Mouse (Mus musculus) lung, embryonic 15.5 days (tissue): Measurements from ENCODE around the gene Tuft1. TPM values are rescaled to one million over a fixed set of nuclear protein-coding genes. Genes with fewer than 3 reads are reported as not detected.

Experiments
- polyA plus RNA-seq: library from polyadenylated mRNA; unstranded; fragments of >200 nt; fragmentation: Nextera tagmentation; extraction: Ambion mirVana; gene quantifications from 2 replicates; pipeline ENCODE4 v1.2.1, GENCODE M21; 2015

Tuft1 gene
- polyA plus RNA-seq, 1 experiment from 2014 or later = 10.4 TPM

Other genes with a start within 250 kb of the Tuft1 start
- 11.7 and 11.8 TPM in 2 replicates for gene Tdrkh, start 245.6 kb downstream of the Tuft1 start, polyA plus RNA-seq
- 59.5 and 62.6 TPM in 2 replicates for gene Mrpl9, start 215.6 kb downstream of the Tuft1 start, polyA plus RNA-seq
- 0.42 and 0.49 TPM in 2 replicates for gene Oaz3, start 215.0 kb downstream of the Tuft1 start, polyA plus RNA-seq
- 2.3 and 4.6 TPM in 2 replicates for gene Celf3, start 180.6 kb downstream of the Tuft1 start, polyA plus RNA-seq
- 7.8 and 8.4 TPM in 2 replicates for gene Riiad1, start 178.5 kb downstream of the Tuft1 start, polyA plus RNA-seq
- gene Snx27, start 76.2 kb downstream of the Tuft1 start, polyA plus RNA-seq = 46.5 and 48.5 TPM in 2 replicates
- not detected in 2 replicates for gene Gm10972, start 15.8 kb downstream of the Tuft1 start, polyA plus RNA-seq
- gene Selenbp2, start 34.7 kb upstream of the Tuft1 start, polyA plus RNA-seq = 7.5 and 8.5 TPM in 2 replicates
- gene Cgn, start 127.6 kb upstream of the Tuft1 start, polyA plus RNA-seq = 28.8 and 29.7 TPM in 2 replicates
- gene Pogz, start 178.7 kb upstream of the Tuft1 start, polyA plus RNA-seq = 13.7 and 16.3 TPM in 2 replicates
- 336 and 350 TPM in 2 replicates for gene Psmb4, start 228.1 kb upstream of the Tuft1 start, polyA plus RNA-seq